Mouse (Mus musculus): ENCODE results near the gene Dus2.
"Not testable (repeated sequence)": the region's sequence is repeated elsewhere in the genome, so short reads cannot be mapped to it uniquely, and the experiment has no call there.

Gene Dus2

DNA sequence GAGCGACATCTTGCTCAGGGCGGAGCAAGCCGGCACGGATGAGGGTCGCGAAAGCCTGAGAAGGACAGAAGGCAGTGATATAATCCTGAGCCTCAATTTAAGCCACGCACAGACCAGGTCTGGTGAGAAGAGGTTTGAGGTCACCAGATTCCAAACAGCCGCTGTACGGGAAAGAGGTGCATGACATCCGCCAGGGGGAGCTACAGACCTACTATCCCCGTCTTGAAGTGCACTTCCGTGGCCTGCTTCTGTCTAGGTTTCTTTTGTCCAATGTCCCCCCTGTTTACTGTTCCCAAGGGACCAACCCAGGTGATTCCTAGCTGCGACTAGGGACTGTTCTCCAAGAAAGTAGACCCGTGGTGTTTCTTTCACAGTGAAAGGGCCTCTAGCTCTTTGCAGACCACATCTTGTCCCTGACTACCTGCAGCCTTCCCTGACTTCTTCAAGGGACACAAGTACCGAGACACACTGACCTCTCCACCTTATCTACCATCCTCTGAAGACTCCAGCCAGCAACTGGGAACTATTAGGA is at the start of gene Dus2:
Gene Dus2, plus strand, starts transcription at position 482 of the 532 bp plus-strand sequence.
- peak; percentile 87 for DNase-seq (ENCODE audit: low spot score)

DNA sequence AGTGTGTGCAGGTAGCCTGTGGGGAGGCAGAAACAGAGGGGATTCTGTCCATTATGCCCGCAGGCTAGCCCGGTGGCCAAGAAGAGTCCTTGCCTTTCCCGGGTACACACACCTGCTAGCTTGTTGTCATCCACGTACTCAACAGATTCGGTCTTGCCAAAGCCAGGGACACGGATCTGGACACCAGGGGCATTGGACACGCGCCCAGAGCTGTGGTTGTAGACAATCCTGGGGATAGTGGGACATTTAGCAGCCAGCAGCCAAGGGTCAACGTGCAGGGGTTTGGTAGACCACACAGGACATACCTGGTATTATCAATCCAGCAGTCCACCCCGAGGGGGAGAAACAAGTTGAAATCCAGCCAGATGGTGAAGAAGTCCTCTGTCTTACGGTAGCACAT is 49.1 kb upstream of the Dus2 start:
- no peak for DNase-seq (ENCODE audit: low spot score)

DNA sequence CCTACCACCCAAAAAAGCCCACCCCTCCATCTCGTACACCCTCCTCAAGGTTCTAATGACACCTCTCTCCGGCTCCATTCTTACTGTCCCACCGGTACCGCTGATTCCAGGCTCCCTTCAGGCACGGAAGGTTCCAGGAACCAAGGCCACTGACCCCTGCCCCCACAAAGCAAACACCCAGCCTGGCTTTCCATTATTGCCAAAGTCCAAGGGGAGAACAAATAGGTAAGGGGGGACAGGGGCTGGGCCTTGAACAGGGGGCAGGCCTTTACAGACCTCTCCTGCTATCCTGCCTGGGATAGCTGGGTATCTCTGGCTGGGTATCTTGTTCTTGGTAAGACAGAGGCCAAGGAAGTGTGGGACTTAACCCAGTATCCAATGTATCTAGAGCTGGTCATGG is 48.6 kb upstream of the Dus2 start:
- no peak for DNase-seq (ENCODE audit: low spot score)

DNA sequence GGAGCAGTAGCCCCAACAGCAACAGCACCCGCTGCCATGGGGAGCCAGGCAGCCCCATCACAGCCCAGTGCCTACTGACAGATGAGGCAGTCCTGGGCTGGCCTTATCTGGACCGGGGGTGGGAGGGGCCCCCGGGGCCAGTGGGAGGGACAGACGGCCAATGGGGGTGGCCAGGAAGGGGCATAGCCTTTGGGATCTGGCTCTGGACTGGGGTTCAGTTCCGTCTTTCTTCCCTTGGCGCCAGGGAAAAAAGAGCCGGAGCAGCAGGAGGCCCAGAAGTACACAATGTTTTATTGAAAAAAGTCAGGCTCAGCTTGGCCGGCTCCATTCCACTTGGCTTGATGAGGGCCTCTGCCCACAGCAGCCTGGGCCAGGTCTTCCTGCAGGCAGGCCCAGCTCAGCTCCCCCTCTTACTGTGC is 47.8 kb upstream of the Dus2 start, which contains the start of gene Lcat:
Gene Lcat, minus strand, starts transcription at position 62 of the 419 bp plus-strand sequence.
- no peak for DNase-seq (ENCODE audit: low spot score)

DNA sequence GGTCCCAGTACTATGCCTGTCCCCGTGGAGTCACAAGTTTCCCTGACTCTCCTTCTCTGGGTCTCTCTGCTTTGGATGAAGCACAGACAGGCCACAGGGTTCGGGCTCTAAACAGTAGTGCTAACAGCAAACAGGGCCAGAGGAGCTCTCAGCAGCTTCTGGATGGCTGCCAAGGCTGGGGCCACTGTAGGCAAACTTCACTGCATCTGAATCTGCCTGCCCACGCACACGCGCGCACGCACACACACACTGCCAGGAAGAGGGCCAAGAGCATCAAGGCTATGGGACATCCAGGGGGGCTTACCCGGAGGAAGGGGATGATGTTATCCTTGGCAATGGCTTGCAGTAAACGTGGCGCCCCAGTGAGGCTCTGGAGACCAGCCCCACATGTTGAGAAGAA is 41.8 kb upstream of the Dus2 start:
- peak; percentile 56 for DNase-seq (ENCODE audit: low spot score)

DNA sequence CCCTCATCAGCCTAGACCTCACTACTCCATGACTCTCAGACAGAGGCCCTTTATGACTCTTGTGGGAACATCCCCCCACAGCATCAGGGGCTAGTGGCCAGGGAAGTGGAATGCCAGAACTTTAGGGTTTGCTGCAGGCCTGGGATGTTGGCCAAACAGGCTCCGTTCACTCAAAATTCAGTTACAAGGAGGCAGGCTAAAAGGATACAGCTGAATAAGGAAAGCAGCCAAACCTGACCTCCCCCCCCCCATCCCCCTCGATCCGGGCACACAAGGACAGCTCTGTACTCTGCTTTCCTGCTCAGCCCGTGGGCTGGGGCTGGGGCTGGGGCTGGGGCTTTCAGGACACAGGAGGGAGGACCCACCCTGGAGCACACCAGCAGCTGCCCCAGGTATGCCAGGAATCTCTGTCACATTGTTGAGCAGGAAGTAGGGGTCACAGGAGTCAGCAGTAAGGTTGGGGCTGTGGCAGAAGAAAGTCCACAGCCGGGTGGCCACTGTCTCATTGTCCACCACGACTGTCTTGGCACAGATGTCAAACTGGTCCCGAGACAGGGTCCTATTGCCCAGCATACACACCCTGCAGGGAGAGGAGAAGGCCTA is 40.0 kb upstream of the Dus2 start:
- peak; percentile 40 for DNase-seq (ENCODE audit: low spot score)

DNA sequence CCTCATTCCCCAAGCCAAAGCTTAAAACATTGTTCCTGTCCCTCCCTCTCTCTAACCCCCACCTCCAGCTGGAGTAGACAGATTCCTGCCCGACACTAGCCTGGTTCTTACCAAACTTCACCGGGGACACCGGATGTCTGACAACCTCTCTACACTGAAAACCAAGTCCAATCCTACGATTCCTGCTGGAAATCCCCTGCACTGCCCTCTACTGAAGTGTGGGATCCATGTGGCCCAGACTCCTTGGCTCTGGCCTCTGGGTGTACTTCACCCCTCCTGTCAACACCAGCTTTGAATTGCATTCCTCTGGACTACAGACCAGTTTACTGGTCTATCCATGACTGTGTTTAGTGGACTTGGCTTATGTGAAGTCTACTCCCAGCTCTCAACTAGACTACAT is 34.6 kb upstream of the Dus2 start:
- DNase-seq (ENCODE audit: low spot score) = no peak

DNA sequence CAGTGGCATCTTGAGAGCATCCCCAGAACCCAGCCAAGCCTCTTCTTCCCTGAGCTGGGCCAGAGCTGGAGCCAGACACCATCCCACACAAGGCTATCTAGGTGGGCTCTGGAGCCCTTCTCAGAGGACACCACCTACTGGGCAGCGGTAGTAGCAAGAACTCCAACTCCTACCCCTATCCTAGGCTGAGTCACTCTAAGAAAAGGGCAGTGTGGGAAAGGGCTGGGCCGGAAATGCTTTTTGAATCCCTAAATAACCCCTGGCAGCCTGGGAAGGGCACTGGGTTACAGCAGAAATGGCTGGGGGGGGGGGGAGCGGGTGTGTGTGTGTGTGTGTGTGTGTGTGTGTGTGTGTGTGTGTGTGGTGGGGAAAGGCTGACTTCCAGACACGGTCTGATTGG is 33.3 kb upstream of the Dus2 start:
- DNase-seq (ENCODE audit: low spot score) = no peak

DNA sequence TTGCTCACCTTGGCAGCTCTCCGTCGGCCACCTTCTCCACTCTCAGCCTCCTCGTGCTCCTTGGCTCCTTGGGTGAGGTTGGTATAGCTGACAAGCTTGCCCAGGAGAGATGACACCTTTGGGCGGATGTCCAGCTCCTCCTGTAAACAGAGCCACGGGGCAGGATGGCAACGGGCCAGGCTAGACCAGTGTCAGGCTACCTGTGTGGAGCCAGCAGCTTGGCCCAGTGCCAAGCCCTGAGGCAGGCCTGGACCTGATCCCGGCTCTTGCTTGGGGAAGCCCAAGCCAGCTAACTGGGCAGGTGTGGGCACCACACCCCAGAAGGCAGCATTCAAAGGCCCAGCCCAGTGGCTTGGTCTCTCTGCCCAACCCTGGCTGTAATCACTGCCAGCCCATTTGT is 31.8 kb upstream of the Dus2 start:
- DNase-seq (ENCODE audit: low spot score) = peak; percentile 95

DNA sequence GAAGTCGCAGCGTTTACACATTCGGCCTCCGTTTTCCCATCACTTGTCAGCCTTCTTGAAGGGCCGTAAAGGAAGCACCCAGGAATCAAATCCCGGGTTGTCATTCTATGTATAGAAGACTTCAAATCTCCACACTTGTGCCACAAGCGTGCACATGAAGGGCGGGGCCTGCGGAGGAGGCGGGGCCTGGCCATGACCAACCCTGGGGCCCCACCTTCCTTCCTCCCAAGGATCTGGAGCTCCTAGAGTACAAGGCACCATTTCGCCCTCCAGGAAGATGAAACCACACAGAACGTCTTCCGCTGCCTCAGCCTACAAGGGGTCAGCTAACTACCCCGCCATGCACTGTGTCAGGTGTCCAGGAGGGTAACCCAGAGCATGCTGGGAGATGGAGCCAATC is 30.0 kb upstream of the Dus2 start:
- DNase-seq (ENCODE audit: low spot score) = no peak

DNA sequence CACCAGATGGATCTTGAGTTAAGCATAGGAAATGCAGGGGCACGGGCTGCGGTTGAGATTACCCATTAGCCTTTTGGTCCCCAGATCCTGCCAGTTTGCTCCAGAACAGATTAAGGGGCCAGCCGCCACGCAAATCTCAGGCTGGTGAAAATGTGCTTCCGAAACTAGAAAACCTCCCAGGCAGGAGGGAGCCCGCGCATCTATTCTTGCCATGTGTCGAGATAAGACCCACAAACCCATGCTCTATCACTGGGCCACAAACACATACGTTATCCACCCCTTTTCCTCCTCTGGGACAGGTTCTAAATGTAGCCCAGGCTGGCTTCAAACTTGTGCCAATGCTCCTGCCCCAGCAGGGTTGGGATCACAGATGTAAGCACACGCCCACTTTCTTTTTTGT is 29.6 kb upstream of the Dus2 start:
- DNase-seq (ENCODE audit: low spot score) = no peak

DNA sequence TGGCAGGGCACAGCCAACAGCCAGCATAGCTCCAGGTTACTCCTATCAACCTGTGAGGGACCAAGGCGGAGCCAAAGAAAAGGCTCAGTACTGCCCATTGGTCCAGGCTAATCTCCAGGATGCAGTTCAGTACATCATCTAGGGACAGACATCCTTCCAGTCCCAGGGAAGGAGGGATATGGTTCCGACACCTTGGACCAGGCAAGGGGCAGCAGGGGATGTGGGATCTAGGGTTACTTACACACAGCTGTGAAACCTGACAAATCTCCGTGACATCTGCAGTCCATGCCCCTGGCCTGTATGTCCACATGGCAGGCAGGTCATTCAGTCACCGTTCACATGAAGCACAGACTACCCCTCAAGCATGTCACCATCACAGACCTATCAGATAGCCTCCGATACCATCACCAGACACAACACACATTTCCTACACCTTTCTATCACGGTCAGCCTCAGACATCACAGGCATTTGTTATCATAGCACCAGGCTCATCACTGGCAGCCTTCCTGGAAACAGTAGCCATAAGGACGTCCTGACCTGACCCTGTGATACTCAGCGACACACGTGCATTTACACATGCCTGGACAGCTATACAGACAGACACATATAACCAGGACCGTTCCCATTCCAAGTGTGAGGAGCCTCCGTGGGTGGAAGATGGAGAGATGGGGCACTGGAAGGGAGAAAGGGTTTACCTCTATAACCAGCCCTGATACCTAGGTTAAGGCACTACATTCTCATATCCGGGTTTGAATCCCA is 26.5 kb upstream of the Dus2 start:
- no peak for DNase-seq (ENCODE audit: low spot score)

DNA sequence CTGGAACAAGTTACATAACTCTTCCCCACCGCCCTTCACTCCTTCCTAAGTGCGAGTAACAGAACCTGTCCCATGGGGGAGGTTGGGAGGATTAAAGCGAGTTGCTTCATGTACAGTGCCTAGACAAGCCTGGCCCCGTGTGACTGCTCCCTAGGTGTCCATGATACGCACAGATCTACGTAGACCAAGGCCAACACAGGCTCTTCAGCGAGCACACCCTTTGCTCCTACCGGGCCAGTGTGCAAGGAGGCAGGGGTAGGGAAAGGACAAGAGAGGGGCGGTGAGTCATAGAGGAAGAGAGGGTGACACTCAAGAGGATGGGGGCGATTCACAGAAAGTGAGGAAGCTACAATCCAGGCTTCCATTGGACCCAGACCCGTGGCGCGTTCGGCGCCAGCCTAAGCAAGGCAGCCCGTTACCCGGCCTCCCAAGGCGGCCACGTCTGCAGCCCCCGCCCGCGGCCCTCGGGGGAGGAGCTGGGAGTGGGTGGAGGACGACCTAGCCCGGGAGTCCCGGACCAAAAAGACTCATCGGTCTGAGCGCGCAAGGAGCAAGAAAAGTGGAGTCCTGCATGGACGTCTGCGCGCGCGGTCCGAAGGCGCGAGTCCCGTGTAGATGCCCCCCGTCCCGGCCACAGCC is 25.8 kb upstream of the Dus2 start:
- DNase-seq (ENCODE audit: low spot score) = peak; percentile 61

DNA sequence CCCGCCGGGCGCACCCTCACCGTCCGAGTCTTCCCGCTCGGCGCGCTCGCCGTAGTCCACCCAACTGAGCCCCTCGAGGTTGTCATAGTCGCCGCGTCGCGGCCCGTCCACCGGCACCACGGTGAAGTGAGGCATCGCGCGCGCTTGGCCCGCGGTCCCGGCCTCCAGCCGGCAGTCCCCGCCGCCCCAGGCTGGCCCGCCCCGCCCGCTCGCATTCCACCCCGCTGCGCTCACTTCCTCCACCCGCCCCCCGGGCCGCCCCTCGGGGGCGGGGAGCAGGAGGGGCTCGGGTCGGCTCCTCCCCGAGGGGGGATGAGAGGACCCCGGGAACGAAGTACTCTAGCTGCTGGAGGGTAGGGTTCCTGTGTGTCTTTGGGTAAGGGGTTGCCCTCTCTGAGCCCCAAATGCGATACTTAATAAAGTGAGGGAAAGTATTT is 25.2 kb upstream of the Dus2 start, which contains the start of gene Slc12a4:
Gene Slc12a4, minus strand, starts transcription at position 193 of the 437 bp plus-strand sequence.
- peak; percentile 80 for DNase-seq (ENCODE audit: low spot score)

DNA sequence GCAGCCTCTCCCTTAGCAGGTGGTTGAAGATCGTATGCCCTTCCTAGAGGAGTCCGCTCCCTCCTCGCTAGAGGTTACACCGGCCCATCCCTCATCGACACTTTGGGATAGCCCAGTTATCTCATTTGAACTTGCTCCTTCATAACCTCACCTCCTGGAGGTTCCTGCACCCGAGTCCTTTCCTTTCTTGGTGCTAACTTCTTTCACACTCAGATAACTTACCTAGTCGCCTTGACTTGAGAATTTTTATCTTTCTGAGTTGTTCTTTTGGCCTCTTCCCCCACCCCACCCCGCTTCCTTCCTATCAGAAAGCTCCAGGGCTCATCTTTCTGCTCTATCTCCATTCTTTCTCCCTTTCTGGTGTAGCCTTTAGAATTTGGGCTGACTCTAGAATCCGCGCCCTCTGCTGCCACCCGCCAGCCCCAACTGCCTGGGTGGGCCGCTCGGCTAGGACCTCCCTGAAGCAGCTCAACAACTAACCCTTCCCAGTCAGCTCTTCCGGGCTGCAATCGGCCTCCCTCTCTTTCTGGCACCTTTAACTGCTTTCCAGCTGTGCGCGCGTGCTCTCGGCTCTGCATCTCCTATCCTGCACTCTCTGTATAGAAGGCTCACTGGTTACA is 24.3 kb upstream of the Dus2 start:
- DNase-seq (ENCODE audit: low spot score) = peak; percentile 47

DNA sequence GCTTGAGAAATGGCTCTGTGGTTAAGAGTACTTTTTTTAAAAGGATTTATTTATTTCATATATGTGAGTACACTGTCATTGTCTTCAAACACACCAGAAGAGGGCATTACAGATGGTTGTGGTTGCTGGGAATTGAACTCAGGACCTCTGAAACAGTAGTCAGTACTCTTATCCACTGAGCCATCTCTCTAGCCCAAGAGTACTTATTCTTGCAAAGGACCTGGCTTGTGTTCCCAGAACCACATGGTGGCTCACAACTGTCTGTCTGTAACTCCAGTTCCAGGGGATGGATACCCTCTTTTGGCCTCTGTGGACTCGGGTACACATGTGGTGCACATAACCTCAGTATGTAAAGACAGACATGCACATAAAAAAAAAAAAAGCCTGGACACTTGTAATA is 21.8 kb upstream of the Dus2 start:
- no peak for DNase-seq (ENCODE audit: low spot score)

DNA sequence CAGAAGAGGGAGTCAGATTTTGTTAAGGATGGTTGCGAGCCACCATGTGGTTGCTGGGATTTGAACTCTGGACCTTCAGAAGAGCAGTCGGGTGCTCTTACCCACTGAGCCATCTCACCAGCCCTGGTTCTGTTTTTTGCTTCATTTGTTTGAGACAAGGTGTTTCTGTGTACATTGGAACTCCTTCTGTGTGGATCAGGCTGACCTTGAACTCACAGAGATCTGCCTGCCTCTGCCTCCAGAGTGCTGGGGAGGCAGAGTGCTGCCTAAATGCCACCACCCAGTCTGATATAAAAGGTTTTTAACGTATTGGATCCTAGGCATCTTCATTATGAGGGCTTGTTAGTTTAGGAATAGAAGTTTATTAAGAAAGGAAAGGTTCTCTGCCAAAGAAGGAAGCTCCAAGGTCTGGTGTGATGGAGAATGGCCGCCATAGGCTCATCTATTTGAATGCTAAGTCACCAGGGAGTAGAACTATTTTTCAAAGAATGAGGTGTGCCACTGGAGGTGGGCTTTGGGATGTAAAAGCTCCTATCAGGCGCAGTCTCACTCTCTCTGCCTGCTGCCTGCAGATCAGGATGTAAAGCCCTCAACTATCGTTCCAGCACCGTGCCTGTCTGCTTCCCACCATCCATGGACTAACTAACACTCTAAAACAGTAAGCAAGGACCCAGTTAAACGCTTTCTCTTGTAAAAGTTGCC is 20.0 kb upstream of the Dus2 start:
- DNase-seq (ENCODE audit: low spot score) = no peak

DNA sequence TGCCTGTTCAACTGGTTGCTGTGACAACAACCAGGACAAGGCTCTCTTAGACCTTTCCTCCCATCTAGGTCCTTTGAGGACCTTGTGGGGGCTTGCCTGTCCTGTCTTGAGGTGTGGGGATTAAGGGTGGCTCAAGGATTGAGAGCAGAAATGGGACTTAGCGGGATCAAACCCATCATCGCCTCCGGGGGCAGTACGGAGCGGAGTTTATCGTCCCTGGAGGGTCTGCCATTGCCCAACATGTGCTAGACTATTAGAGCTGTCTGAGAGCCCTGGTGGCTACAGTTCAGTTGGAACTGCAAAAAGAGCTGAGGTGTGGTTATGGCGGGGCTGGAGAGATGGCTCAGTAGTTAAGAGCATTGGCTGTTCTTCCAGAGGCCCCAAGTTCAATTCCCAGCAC is 15.8 kb upstream of the Dus2 start:
- DNase-seq (ENCODE audit: low spot score) = no peak

DNA sequence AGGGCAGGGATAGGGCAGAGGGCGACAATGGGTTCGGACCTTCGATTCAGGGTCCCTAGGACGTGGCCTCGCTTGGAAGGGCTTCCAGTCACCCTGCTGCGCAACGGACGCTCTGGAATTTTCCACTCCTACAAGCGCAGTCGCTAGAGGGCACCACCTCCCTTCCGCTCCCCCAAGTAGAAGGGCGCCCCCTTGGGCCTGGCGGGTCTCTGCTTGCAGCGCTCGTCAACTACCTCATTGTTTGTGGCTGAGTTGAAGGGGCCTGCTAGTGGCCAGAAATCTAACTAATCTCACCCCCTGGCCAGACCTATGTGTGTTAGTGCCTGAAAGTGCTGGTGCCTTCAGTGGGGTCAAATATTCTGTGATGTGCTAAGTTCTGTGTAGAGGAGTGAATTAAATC is 11.8 kb upstream of the Dus2 start, which contains the start of gene Dpep3:
Gene Dpep3, minus strand, starts transcription at position 105 of the 400 bp plus-strand sequence.
- no peak for DNase-seq (ENCODE audit: low spot score)

DNA sequence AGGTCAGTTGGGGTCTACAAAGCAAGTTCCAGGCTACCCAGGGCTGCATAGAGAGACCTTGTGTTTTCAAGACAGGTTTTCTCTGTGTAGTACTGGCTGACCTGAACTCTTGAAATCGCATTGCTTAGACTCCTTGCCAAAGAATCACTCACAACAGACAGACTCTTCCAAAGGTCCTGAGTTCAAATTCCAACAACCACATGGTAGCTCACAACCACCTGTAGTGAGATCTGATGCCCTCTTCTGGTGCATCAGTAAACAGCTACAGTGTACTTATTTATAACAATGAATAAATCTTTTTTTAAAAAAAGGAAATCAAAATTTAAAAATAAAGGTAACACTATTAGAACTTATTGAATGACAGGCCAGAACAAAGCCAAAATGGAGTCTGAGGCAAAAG is 10.0 kb upstream of the Dus2 start:
- DNase-seq (ENCODE audit: low spot score) = no peak

DNA sequence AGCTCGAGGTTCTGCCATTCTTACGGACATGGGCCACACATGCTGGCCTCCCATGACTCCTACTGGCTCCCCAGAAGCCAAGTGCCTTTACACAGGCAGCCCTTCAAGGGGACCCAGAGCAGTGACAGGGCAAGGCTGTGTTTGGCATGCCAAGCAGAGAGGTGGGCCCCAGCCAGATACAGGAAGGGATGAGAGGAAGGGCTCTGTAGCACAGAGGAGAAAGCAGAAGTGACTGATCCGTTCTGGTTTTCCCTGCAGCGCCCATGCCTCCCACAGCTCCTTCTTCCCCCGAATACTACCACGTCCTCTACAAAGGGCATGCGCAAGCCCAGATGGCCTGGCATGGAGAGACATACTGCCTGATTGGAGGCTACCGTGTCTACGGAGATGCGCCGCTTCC is 7.7 kb upstream of the Dus2 start:
- DNase-seq (ENCODE audit: low spot score) = not testable (repeated sequence)

DNA sequence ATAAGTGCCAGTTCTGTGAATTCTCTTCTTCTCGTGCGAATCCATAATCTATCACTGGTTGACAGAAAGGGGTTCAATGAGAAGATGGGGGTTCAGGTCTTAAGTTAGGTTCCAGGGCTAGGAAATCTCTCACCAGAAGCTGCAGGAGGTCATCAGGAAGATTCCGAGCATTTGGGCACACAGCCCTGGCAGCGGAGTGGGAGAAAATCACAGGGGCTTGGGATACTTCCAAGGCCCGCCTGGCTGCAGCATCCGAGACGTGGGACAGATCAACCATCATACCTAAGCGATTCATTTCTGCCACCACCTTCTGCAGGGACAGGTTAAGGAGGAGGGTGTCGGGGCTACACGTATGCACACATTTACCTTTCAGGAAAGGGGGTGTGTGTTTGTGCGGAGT is 2.6 kb upstream of the Dus2 start:
- DNase-seq (ENCODE audit: low spot score) = no peak
